Mouse (Mus musculus) embryonic facial prominence, embryonic 12.5 days (tissue): ENCODE data around the gene Gucy2c. TPM values are rescaled to one million over a fixed set of nuclear protein-coding genes. Genes with fewer than 3 reads are reported as not detected.
A peak's percentile ranks its signal among the peaks of the same experiment; 100 is the strongest.
"Not testable (repeated sequence)": the region's sequence is repeated elsewhere in the genome, so short reads cannot be mapped to it uniquely, and the experiment has no call there.

Source experiments
- ATAC-seq: fragments of 200-750 bp; cut with Nextera tagmentation; 2 replicates; pipeline ENCODE4 v1.8.0; 2017; ENCODE audit not compliant: insufficient number of reproducible peaks, insufficient read depth, low FRiP score, low TSS enrichment
- H3K27ac ChIP-seq: fragments of 300-500 bp; sonication (generic); 2 replicates; pipeline ENCODE4 v1.5.1; 2016; ENCODE audit warnings: mild to moderate bottlenecking
- H3K27me3 ChIP-seq: fragments of 300-500 bp; sonication (generic); 2 replicates; pipeline ENCODE4 v1.6.1; 2016; ENCODE audit warnings: mild to moderate bottlenecking, moderate library complexity
- H3K36me3 ChIP-seq: fragments of 300-500 bp; sonication (generic); 2 replicates; pipeline ENCODE4 v1.6.1; 2016; ENCODE audit warnings: mild to moderate bottlenecking
- H3K4me1 ChIP-seq: fragments of 300-500 bp; sonication (generic); 2 replicates; pipeline ENCODE4 v1.6.1; 2016
- H3K4me2 ChIP-seq: fragments of 300-500 bp; sonication (generic); replicated peaks from 2 replicates; pipeline ENCODE4 v1.6.1; 2016; ENCODE audit warnings: mild to moderate bottlenecking, moderate library complexity
- H3K4me3 ChIP-seq: fragments of 300-500 bp; sonication (generic); 2 replicates; pipeline ENCODE4 v1.5.1; 2016; ENCODE audit warnings: mild to moderate bottlenecking
- H3K9ac ChIP-seq: fragments of 300-500 bp; sonication (generic); 2 replicates; pipeline ENCODE4 v1.6.1; 2016; ENCODE audit warnings: mild to moderate bottlenecking, moderate library complexity
- H3K9me3 ChIP-seq: fragments of 300-500 bp; sonication (generic); 2 replicates; pipeline ENCODE4 v1.6.1; 2016; ENCODE audit warnings: mild to moderate bottlenecking, moderate library complexity
- WGBS: fragments of 180-500 bp; shearing (Covaris S2); methylation state at CpG from one replicate; pipeline ENCODE4 v1.1.7; 2016; 5-methylcytosine and 5-hydroxymethylcytosine counted together
- polyA plus RNA-seq: library from polyadenylated mRNA; unstranded; fragments of >200 nt; fragmentation: Nextera tagmentation; extraction: Ambion mirVana; gene quantifications from 2 replicates; pipeline ENCODE4 v1.2.1, GENCODE M21; 2016

Gene Gucy2c
- polyA plus RNA-seq, 1 experiment from 2014 or later, result 0.14 TPM

DNA sequence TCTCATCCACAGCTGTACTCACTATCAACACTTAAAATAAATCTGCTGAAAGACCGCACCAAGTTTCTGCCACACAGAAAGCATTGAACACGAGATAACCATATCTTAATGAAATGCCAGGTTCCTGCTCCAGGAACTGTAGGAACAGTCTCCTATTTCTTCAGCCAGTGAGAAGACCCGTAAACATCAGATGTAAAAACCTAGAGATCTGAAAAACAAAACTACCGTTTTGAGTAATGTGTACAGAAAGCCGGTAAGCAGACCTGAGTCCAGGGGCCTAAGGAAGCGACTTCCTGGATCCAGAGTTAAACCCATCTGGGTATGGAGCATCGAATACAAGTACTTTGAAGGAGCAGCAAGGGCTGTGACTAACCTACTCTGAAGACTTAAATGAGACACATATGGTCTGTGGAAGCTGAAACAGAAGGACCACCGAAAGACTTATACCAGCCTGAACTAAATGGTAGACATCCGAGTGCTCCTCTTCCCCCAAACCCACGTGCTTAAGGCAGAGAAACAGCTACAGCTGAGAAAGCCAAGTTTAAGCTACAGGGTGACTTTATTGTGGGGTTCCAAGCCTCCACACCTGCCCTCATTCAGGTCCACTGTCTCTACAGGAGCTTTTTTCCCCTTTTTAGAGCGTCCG lies 21.7 kb upstream of the Gucy2c start:
- H3K27me3 ChIP-seq, result no peaks in the 10 kb centered on the region
- peak overlapping the region; percentile 92 for H3K9ac ChIP-seq
- H3K4me2 ChIP-seq, result peak overlapping the region; percentile 79
- 15% methylated on average over 12 of the region's 12 CpGs for whole genome bisulfite sequencing
- peak overlapping the region; percentile 100 for H3K27ac ChIP-seq
- H3K36me3 ChIP-seq, result no peaks in the 10 kb centered on the region
- peak overlapping the region; percentile 66 for H3K4me3 ChIP-seq
- no peaks in the 10 kb centered on the region for H3K9me3 ChIP-seq
- ATAC-seq, result peak; percentile 0; the same call in 1 of the 2 replicates
- 0 out of 2 replicates have a peak, but pooled peaks cover 9% of the 10 kb centered on the region for H3K4me1 ChIP-seq

GRCm38 (mm10) chr6:136801274-136801673 lies 19.7 kb upstream of the Gucy2c start:
- H3K4me1 ChIP-seq, result 0 out of 2 replicates have a peak, but pooled peaks cover 9% of the 10 kb centered on the region
- no peak overlapping the region for H3K4me2 ChIP-seq
- H3K9ac ChIP-seq, result no peak overlapping the region
- WGBS, result 89% methylated on average over 6 of the region's 6 CpGs
- H3K9me3 ChIP-seq, result no peaks in the 10 kb centered on the region
- H3K27me3 ChIP-seq, result no peaks in the 10 kb centered on the region
- H3K36me3 ChIP-seq, result no peaks in the 10 kb centered on the region
- no peak overlapping the region for H3K27ac ChIP-seq
- H3K4me3 ChIP-seq, result no peak overlapping the region
- no peak for ATAC-seq

DNA sequence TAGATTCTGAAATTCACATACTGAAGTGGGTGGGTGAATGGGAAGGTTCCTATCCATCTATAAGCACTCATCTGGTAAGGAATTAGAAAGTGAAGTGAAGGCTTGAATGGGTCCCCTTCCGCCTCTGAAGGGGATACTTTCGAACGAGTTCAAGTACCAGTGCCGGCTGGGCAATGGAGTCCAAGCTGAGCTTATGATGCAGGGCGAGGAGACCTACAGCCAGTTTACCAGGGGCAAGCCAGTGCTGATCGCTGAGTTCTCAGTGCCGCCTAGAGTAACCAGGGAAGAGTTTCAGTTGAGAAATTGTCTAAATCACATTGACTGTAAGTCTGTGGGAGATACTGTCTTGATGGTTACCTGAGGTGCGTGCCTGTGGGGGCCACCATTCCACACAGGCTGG lies 19.1 kb upstream of the Gucy2c start:
- 90% methylated on average over 8 of the region's 8 CpGs for WGBS
- Histone ChIP-seq H3K4me2 (no peak overlapping the region), H3K4me3 (no peak overlapping the region), H3K36me3 (no peaks in the 10 kb centered on the region), H3K27ac (no peak overlapping the region), H3K27me3 (no peaks in the 10 kb centered on the region), H3K4me1 (0 out of 2 replicates have a peak, but pooled peaks cover 9% of the 10 kb centered on the region), H3K9me3 (no peaks in the 10 kb centered on the region), H3K9ac (no peak overlapping the region)
- no peak for ATAC-seq

- ATAC-seq, H3K27me3 ChIP-seq, H3K27ac ChIP-seq, H3K9me3 ChIP-seq, H3K36me3 ChIP-seq, H3K9ac ChIP-seq, H3K4me3 ChIP-seq, H3K4me2 ChIP-seq: not testable (repeated sequence)
- 87% methylated on average over 3 of the region's 3 CpGs for WGBS
- H3K4me1 ChIP-seq, result 0 out of 2 replicates have a peak, but pooled peaks cover 13% of the 10 kb centered on the region
Observed at GRCm38 (mm10) chr6:136797874-136798693, 16.5 kb upstream of the Gucy2c start.

GRCm38 (mm10) chr6:136795850-136796249 lies 14.3 kb upstream of the Gucy2c start:
- 55% methylated on average over 6 of the region's 6 CpGs for WGBS

GRCm38 (mm10) chr6:136795110-136795509 lies 13.5 kb upstream of the Gucy2c start:
- Histone ChIP-seq H3K27ac (no peak overlapping the region), H3K4me1 (0 out of 2 replicates have a peak, but pooled peaks cover 12% of the 10 kb centered on the region)
- WGBS, result 53% methylated on average over 1 of the region's 1 CpGs

More at GRCm38 (mm10) chr6:136795850-136796249, 14.3 kb upstream of the Gucy2c start:
- 0 out of 2 replicates have a peak, but pooled peaks cover 12% of the 10 kb centered on the region for H3K4me1 ChIP-seq
- no peak overlapping the region for H3K27ac ChIP-seq
- H3K4me2 ChIP-seq, result no peak overlapping the region
- no peak overlapping the region for H3K9ac ChIP-seq
- no peaks in the 10 kb centered on the region for H3K36me3 ChIP-seq
- no peaks in the 10 kb centered on the region for H3K9me3 ChIP-seq
- H3K27me3 ChIP-seq, result peaks cover 3% of the 10 kb centered on the region; the same call in 1 of the 2 replicates
- H3K4me3 ChIP-seq, result no peak overlapping the region
- no peak for ATAC-seq

GRCm38 (mm10) chr6:136793831-136794525 lies 12.4 kb upstream of the Gucy2c start:
- H3K9ac ChIP-seq, result peak overlapping the region; percentile 36
- no peak overlapping the region for H3K27ac ChIP-seq
- H3K9me3 ChIP-seq, result no peaks in the 10 kb centered on the region
- H3K4me2 ChIP-seq, result peak overlapping the region; percentile 77
- under 1% methylated on average over 24 of the region's 24 CpGs for WGBS
- ATAC-seq, result no peak
- H3K27me3 ChIP-seq, result peaks cover 3% of the 10 kb centered on the region; the same call in 1 of the 2 replicates
- 0 out of 2 replicates have a peak, but pooled peaks cover 12% of the 10 kb centered on the region for H3K4me1 ChIP-seq
- H3K4me3 ChIP-seq, result peak overlapping the region; percentile 38
- H3K36me3 ChIP-seq, result no peaks in the 10 kb centered on the region

More at GRCm38 (mm10) chr6:136795110-136795509, 13.5 kb upstream of the Gucy2c start:
- no peak for ATAC-seq
- peaks cover 3% of the 10 kb centered on the region; the same call in 1 of the 2 replicates for H3K27me3 ChIP-seq
- H3K9me3 ChIP-seq, result no peaks in the 10 kb centered on the region
- no peaks in the 10 kb centered on the region for H3K36me3 ChIP-seq
- H3K4me3 ChIP-seq, result no peak overlapping the region
- H3K4me2 ChIP-seq, result no peak overlapping the region
- H3K9ac ChIP-seq, result no peak overlapping the region

GRCm38 (mm10) chr6:136792884-136793758 lies 11.6 kb upstream of the Gucy2c start:
- H3K4me2 ChIP-seq, result peak overlapping the region; percentile 77
- peaks cover 3% of the 10 kb centered on the region; the same call in 1 of the 2 replicates for H3K27me3 ChIP-seq
- H3K9ac ChIP-seq, result no peak overlapping the region
- H3K9me3 ChIP-seq, result no peaks in the 10 kb centered on the region
- H3K4me1 ChIP-seq, result 0 out of 2 replicates have a peak, but pooled peaks cover 12% of the 10 kb centered on the region
- WGBS, result 19% methylated on average over 16 of the region's 16 CpGs
- peak overlapping the region; percentile 38 for H3K4me3 ChIP-seq
- H3K27ac ChIP-seq, result no peak overlapping the region
- no peak for ATAC-seq
- H3K36me3 ChIP-seq, result no peaks in the 10 kb centered on the region

DNA sequence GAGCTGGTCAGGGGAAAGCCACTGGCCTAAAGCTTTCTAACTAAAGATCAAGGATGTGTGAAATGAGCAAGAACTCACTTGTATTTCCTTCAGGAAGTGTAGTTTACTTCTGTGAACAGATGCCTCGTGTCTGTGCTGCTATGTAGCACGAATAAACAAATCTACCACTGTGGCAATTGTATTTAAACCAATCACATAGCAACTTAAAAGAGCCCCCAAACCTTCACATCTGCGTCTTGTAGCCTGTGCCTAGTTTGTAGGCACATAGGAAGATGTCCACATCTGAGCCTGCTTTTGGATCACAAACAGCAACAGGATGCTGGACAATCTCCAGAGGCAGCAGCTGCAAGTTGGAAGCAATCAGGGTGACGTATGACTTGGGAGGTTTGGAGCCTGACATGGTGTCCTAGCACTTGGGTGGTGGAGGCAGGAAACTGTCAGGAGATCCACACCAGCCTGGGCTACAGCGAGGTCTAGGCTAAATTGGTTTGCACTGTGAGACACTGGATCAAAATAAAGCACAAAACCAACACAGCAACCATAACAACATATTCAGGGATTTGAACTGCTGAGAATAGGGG lies 7.9 kb upstream of the Gucy2c start:
- 66% methylated on average over 5 of the region's 5 CpGs for WGBS
- ATAC-seq, result no peak
- no peak overlapping the region for H3K9ac ChIP-seq

GRCm38 (mm10) chr6:136782761-136783160 lies 1.2 kb upstream of the Gucy2c start:
- Histone ChIP-seq H3K4me2 (no peak overlapping the region), H3K36me3 (no peaks in the 10 kb centered on the region), H3K27me3 (no peaks in the 10 kb centered on the region), H3K4me3 (no peak overlapping the region), H3K9me3 (no peaks in the 10 kb centered on the region), H3K27ac (no peak overlapping the region), H3K9ac (no peak overlapping the region), H3K4me1 (no peaks in the 10 kb centered on the region)
- 74% methylated on average over 9 of the region's 9 CpGs for WGBS
- ATAC-seq, result no peak

More for the DNA sequence above, 7.9 kb upstream of the Gucy2c start:
- H3K4me3 ChIP-seq, result no peak overlapping the region
- H3K27ac ChIP-seq, result no peak overlapping the region
- H3K4me1 ChIP-seq, result 0 out of 2 replicates have a peak, but pooled peaks cover 12% of the 10 kb centered on the region
- H3K9me3 ChIP-seq, result no peaks in the 10 kb centered on the region
- H3K36me3 ChIP-seq, result no peaks in the 10 kb centered on the region
- peaks cover 3% of the 10 kb centered on the region; the same call in 1 of the 2 replicates for H3K27me3 ChIP-seq
- no peak overlapping the region for H3K4me2 ChIP-seq
